Mouse (Mus musculus) forebrain, embryonic 11.5 days (tissue): ENCODE measurements around the gene Antxr2. TPM values are rescaled to one million over a fixed set of nuclear protein-coding genes. Genes with fewer than 3 reads are reported as not detected.

Experiments used
- ATAC-seq: fragments of 200-750 bp; cut with Nextera tagmentation; replicated peaks from 2 replicates; pipeline ENCODE4 v1.8.0; 2017; ENCODE audit warnings: moderate TSS enrichment; ENCODE audit not compliant: low FRiP score
- DNase-seq: peaks from one replicate; pipeline ENCODE4 v3.0.0-alpha.2; 2017; ENCODE audit warnings: low spot score
- H3K27ac ChIP-seq: fragments of 300-500 bp; sonication (generic); 2 replicates; pipeline ENCODE4 v1.5.1; 2014; ENCODE audit warnings: low read depth, low read length
- H3K27me3 ChIP-seq: fragments of 300-500 bp; sonication (generic); 2 replicates; pipeline ENCODE4 v1.6.1; 2014; ENCODE audit warnings: mild to moderate bottlenecking, low read length, mixed read lengths; ENCODE audit not compliant: control insufficient read depth, insufficient read depth
- H3K36me3 ChIP-seq: fragments of 300-500 bp; sonication (generic); 2 replicates; pipeline ENCODE4 v1.6.1; 2014; ENCODE audit warnings: mild to moderate bottlenecking, low read length, moderate library complexity, mixed read lengths; ENCODE audit not compliant: control insufficient read depth, insufficient read depth
- H3K4me1 ChIP-seq: fragments of 300-500 bp; sonication (generic); replicated peaks from 2 replicates; pipeline ENCODE4 v1.6.1; 2014; ENCODE audit warnings: low read length, mixed read lengths; ENCODE audit not compliant: control insufficient read depth, insufficient read depth
- H3K4me2 ChIP-seq: fragments of 300-500 bp; sonication (generic); 2 replicates; pipeline ENCODE4 v1.6.1; 2014; ENCODE audit warnings: low read depth, mild to moderate bottlenecking, low read length, moderate library complexity, mixed read lengths; ENCODE audit not compliant: severe bottlenecking
- H3K4me3 ChIP-seq: fragments of 300-500 bp; sonication (generic); 2 replicates; pipeline ENCODE4 v1.5.1; 2014; ENCODE audit warnings: low read depth, low read length
- H3K9ac ChIP-seq: fragments of 300-500 bp; sonication (generic); 2 replicates; pipeline ENCODE4 v1.6.1; 2014; ENCODE audit warnings: low read length
- H3K9me3 ChIP-seq: fragments of 300-500 bp; sonication (generic); 2 replicates; pipeline ENCODE4 v1.6.1; 2016; ENCODE audit warnings: low read length, mixed read lengths; ENCODE audit not compliant: control insufficient read depth
- WGBS: fragments of 180-500 bp; shearing (Covaris S2); extraction: QIAGEN DNeasy Blood & Tissue Kit; methylation state at CpG from one replicate; pipeline ENCODE4 v1.1.7; 2014; 5-methylcytosine and 5-hydroxymethylcytosine counted together
- polyA plus RNA-seq: library from polyadenylated mRNA; unstranded; fragments of >200 nt; fragmentation: Nextera tagmentation; extraction: Ambion mirVana; gene quantifications from 2 replicates; pipeline ENCODE4 v1.2.1, GENCODE M21; 2014

Antxr2 gene
- polyA plus RNA-seq, 1 experiment from 2014 or later: 10.5 TPM

- under 1% methylated on average over 36 of the region's 36 CpGs for WGBS
- H3K27me3 ChIP-seq: no peaks in the 10 kb centered on the region
- H3K4me1 ChIP-seq: no peaks in the 10 kb centered on the region; the same call in 1 of the 2 replicates
- no peaks in the 10 kb centered on the region for H3K9me3 ChIP-seq
- peak overlapping the region; percentile 78 for H3K4me2 ChIP-seq
- peak overlapping the region; percentile 90 for H3K9ac ChIP-seq
- H3K27ac ChIP-seq: peak overlapping the region; percentile 76
- ATAC-seq (peak; percentile 91), DNase-seq (peak; percentile 84)
- peak overlapping the region; percentile 79 for H3K4me3 ChIP-seq
- H3K36me3 ChIP-seq: no peaks in the 10 kb centered on the region
Observed at GRCm38 (mm10) chr5:98030091-98030901, 547 bp downstream of the Antxr2 start.

GRCm38 (mm10) chr5:98027688-98028389 is 3.0 kb downstream of the Antxr2 start:
- H3K36me3 ChIP-seq: no peaks in the 10 kb centered on the region
- H3K9ac ChIP-seq: no peak overlapping the region
- H3K4me2 ChIP-seq: no peak overlapping the region
- no peak for ATAC-seq
- no peak for DNase-seq
- no peaks in the 10 kb centered on the region; the same call in 1 of the 2 replicates for H3K4me1 ChIP-seq
- no peak overlapping the region for H3K27ac ChIP-seq
- 79% methylated on average over 8 of the region's 8 CpGs for WGBS
- no peak overlapping the region for H3K4me3 ChIP-seq
- H3K9me3 ChIP-seq: no peaks in the 10 kb centered on the region
- no peaks in the 10 kb centered on the region for H3K27me3 ChIP-seq

GRCm38 (mm10) chr5:98025921-98026320 is 4.9 kb downstream of the Antxr2 start:
- no peak overlapping the region for H3K4me2 ChIP-seq
- WGBS: 90% methylated on average over 2 of the region's 2 CpGs

GRCm38 (mm10) chr5:98024545-98024944 is 6.3 kb downstream of the Antxr2 start:
- Histone ChIP-seq H3K4me2 (no peak overlapping the region), H3K36me3 (no peaks in the 10 kb centered on the region), H3K4me1 (no peaks in the 10 kb centered on the region; the same call in 1 of the 2 replicates), H3K9ac (no peak overlapping the region), H3K9me3 (no peaks in the 10 kb centered on the region), H3K4me3 (no peak overlapping the region), H3K27me3 (no peaks in the 10 kb centered on the region), H3K27ac (no peak overlapping the region)
- DNase-seq: no peak
- ATAC-seq: no peak
- WGBS: 87% methylated on average over 2 of the region's 2 CpGs

More at GRCm38 (mm10) chr5:98025921-98026320, 4.9 kb downstream of the Antxr2 start:
- ATAC-seq (no peak), DNase-seq (no peak)
- Histone ChIP-seq H3K9ac (no peak overlapping the region), H3K4me1 (no peaks in the 10 kb centered on the region; the same call in 1 of the 2 replicates), H3K27ac (no peak overlapping the region), H3K36me3 (no peaks in the 10 kb centered on the region), H3K4me3 (no peak overlapping the region), H3K9me3 (no peaks in the 10 kb centered on the region), H3K27me3 (no peaks in the 10 kb centered on the region)

- no peak for ATAC-seq
- WGBS: 93% methylated on average over 4 of the region's 4 CpGs
- Histone ChIP-seq H3K9ac (no peak overlapping the region), H3K4me2 (no peak overlapping the region), H3K4me1 (no peaks in the 10 kb centered on the region), H3K4me3 (no peak overlapping the region), H3K36me3 (no peaks in the 10 kb centered on the region), H3K9me3 (no peaks in the 10 kb centered on the region), H3K27me3 (no peaks in the 10 kb centered on the region), H3K27ac (no peak overlapping the region)
- DNase-seq: no peak
Observed at GRCm38 (mm10) chr5:98021518-98021917, 9.3 kb downstream of the Antxr2 start.

GRCm38 (mm10) chr5:98020658-98021057 is 10.2 kb downstream of the Antxr2 start:
- Histone ChIP-seq H3K36me3 (no peaks in the 10 kb centered on the region), H3K27me3 (no peaks in the 10 kb centered on the region), H3K4me3 (no peak overlapping the region), H3K9me3 (no peaks in the 10 kb centered on the region), H3K27ac (no peak overlapping the region), H3K4me1 (no peaks in the 10 kb centered on the region), H3K9ac (no peak overlapping the region), H3K4me2 (no peak overlapping the region)
- ATAC-seq (no peak), DNase-seq (no peak)

- H3K27ac ChIP-seq: no peak overlapping the region
Observed at GRCm38 (mm10) chr5:98019396-98019795, 11.4 kb downstream of the Antxr2 start.

GRCm38 (mm10) chr5:98018162-98018561 is 12.7 kb downstream of the Antxr2 start:
- no peak for ATAC-seq
- Histone ChIP-seq H3K9me3 (no peaks in the 10 kb centered on the region), H3K27me3 (no peaks in the 10 kb centered on the region), H3K4me3 (no peak overlapping the region), H3K27ac (no peak overlapping the region), H3K4me1 (no peaks in the 10 kb centered on the region), H3K36me3 (no peaks in the 10 kb centered on the region), H3K9ac (no peak overlapping the region), H3K4me2 (no peak overlapping the region)
- no peak for DNase-seq
- WGBS: 86% methylated on average over 6 of the region's 6 CpGs

More at GRCm38 (mm10) chr5:98019396-98019795, 11.4 kb downstream of the Antxr2 start:
- H3K4me3 ChIP-seq: no peak overlapping the region
- no peaks in the 10 kb centered on the region for H3K36me3 ChIP-seq
- no peaks in the 10 kb centered on the region for H3K4me1 ChIP-seq
- DNase-seq (no peak), ATAC-seq (no peak)
- no peaks in the 10 kb centered on the region for H3K9me3 ChIP-seq
- no peak overlapping the region for H3K9ac ChIP-seq
- no peak overlapping the region for H3K4me2 ChIP-seq
- WGBS: 97% methylated on average over 1 of the region's 1 CpGs
- no peaks in the 10 kb centered on the region for H3K27me3 ChIP-seq
